Mouse (Mus musculus) erythroblast, embryonic 14.5 days (primary cell): ENCODE measurements around the gene Hspb9. TPM values are rescaled to one million over a fixed set of nuclear protein-coding genes. Genes with fewer than 3 reads are reported as not detected.

Source experiments
- H3K27me3 ChIP-seq: 2 replicates; pipeline ENCODE4 v1.6.1; 2012; ENCODE audit warnings: inconsistent platforms; ENCODE audit not compliant: control insufficient read depth
- H3K36me3 ChIP-seq: 2 replicates; pipeline ENCODE4 v1.6.1; 2012; ENCODE audit warnings: mild to moderate bottlenecking, inconsistent platforms; ENCODE audit not compliant: control insufficient read depth
- H3K4me1 ChIP-seq: 2 replicates; pipeline ENCODE4 v1.6.1; 2012; ENCODE audit warnings: inconsistent platforms; ENCODE audit not compliant: control insufficient read depth
- H3K4me3 ChIP-seq: replicated peaks from 2 replicates; pipeline ENCODE3; 2012; ENCODE audit warnings: moderate library complexity, mild to moderate bottlenecking, inconsistent platforms
- H3K9me3 ChIP-seq: 2 replicates; pipeline ENCODE4 v1.6.1; 2012; ENCODE audit warnings: low read length, inconsistent platforms, mixed read lengths; ENCODE audit not compliant: control insufficient read depth
- GATA1 ChIP-seq: IDR thresholded peaks from 2 replicates; pipeline ENCODE4 v1.6.1; 2012; ENCODE audit warnings: low read length, inconsistent platforms, mixed read lengths
- TAL1 ChIP-seq: IDR thresholded peaks from 3 replicates; pipeline ENCODE4 v1.6.1; 2012; ENCODE audit warnings: low read length, inconsistent platforms, mixed read lengths
- polyA plus RNA-seq: library from polyadenylated mRNA; stranded (reverse); fragments of >175 nt; gene quantifications from 2 replicates; pipeline ENCODE4 v1.2.3, GENCODE M21; 2012

Gene Hspb9
- polyA plus RNA-seq, 1 experiment, result not detected

DNA sequence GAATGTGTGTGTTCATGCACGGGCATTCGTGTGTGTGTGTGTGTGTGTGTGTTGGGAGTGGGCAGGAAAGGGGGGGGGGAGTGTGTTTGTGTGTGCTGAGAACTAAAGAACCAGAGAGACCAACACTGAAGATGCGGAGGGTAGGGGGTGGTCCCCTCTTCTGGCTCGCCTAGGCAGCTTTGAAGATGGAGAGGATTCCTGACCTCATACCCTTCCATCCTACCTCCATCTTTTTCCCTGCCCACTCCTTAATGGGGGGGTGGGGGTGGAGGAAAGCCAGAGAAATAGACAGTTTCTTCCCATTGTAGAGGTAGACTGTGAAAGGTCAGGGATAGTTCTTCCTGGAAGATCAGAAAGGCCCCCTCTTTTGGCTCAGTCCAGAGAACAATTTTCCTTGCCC lies 476 bp upstream of the Hspb9 start:
- Histone ChIP-seq H3K36me3 (peaks cover 76% of the 10 kb centered on the region), H3K9me3 (no peaks in the 10 kb centered on the region), H3K4me3 (peak overlapping the region; percentile 61), H3K27me3 (no peaks in the 10 kb centered on the region), H3K4me1 (peaks cover 50% of the 10 kb centered on the region)
- TF ChIP-seq TAL1 (no peak), GATA1 (no peak)

DNA sequence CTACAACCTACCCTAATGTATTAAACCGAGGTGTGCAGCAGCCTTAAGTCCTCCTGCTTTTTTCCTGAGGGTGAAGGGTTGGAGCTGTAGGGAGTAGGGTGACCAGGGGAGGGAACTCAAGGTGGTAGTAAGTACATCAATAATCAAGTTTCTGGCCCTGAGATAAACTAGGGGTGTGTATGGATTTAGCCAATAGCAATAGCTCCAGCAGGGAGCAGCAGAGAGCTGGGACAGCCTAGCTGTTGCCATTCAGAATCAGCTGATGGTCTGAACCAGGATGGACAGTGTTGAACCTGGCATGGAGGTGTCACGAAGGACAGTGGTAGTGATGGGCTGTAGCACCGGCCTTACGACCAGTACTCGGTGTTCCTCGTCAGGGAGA lies 875 bp downstream of the Hspb9 start:
- H3K27me3 ChIP-seq, result no peaks in the 10 kb centered on the region
- H3K36me3 ChIP-seq, result peaks cover 76% of the 10 kb centered on the region
- peaks cover 50% of the 10 kb centered on the region for H3K4me1 ChIP-seq
- TF ChIP-seq GATA1, result no peak
- no peak for TF ChIP-seq TAL1
- H3K9me3 ChIP-seq, result no peaks in the 10 kb centered on the region
- peak overlapping the region; percentile 61 for H3K4me3 ChIP-seq

DNA sequence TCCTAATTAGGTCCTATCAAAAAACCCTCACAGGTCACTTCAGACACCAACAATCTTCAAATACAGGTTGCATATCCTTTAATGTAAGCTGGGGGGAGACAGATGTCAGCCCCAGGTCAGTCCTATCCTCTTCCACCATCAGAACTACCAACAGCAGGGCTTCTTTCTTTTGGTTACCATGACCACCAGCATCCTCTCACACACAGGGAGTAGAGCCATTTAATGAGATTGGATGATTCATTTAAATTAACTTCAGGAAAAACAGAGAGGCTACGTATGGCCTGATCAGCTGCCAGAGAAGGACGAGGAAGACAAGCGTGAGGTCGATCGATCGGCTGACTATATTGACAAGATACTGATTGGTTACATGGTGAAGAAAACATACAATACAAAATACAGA lies 1.3 kb downstream of the Hspb9 start:
- Histone ChIP-seq H3K27me3 (no peaks in the 10 kb centered on the region), H3K4me1 (peaks cover 54% of the 10 kb centered on the region), H3K4me3 (no peak overlapping the region), H3K9me3 (no peaks in the 10 kb centered on the region), H3K36me3 (peaks cover 77% of the 10 kb centered on the region)
- TF ChIP-seq GATA1 (no peak), TAL1 (no peak)

DNA sequence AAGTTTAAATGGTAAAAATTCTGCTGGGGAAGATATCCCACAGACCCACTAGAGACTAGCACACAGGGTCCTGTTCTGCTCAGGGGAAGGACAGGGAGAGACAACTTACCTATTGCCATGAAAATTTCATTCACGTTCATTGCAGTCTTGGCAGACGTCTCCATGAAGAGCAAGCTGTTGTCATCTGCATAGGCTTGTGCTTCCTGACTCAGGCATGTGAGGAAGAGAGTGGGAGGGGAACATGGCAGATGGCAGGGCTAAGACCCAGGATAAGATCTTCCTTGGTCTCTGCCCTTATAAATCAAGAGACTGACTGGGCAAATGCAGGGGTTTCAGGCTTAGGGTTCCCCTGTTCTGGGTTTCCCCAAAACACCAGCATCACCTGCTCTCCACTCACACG lies 3.0 kb downstream of the Hspb9 start:
- H3K4me1 ChIP-seq, result peaks cover 55% of the 10 kb centered on the region
- H3K36me3 ChIP-seq, result peaks cover 88% of the 10 kb centered on the region
- no peaks in the 10 kb centered on the region for H3K27me3 ChIP-seq
- TF ChIP-seq GATA1 (no peak), TAL1 (no peak)
- H3K9me3 ChIP-seq, result no peaks in the 10 kb centered on the region
- H3K4me3 ChIP-seq, result no peak overlapping the region

DNA sequence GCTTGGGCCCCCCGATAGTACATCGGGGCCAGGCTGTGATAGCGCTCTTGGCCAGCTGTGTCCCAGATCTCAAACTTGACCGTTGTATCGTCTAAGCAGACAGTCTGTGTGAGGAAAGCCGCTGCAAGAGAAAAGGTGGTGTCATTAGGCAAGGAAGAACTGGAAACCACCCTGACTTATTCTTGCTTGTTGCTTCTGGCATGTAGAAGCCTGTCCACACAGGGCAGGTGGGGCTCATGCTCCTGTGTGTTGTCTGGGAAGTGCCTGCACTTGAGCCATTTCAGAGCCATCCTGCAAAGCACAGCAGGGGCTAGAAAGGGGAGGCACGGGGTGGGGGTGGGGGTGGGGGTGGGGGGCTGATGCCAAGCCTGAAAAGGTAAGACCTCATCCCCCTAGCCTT lies 4.8 kb downstream of the Hspb9 start:
- Histone ChIP-seq H3K4me1 (peaks cover 55% of the 10 kb centered on the region), H3K4me3 (no peak overlapping the region), H3K36me3 (peaks cover 100% of the 10 kb centered on the region), H3K9me3 (no peaks in the 10 kb centered on the region), H3K27me3 (no peaks in the 10 kb centered on the region)
- TF ChIP-seq GATA1 (no peak), TAL1 (no peak)

DNA sequence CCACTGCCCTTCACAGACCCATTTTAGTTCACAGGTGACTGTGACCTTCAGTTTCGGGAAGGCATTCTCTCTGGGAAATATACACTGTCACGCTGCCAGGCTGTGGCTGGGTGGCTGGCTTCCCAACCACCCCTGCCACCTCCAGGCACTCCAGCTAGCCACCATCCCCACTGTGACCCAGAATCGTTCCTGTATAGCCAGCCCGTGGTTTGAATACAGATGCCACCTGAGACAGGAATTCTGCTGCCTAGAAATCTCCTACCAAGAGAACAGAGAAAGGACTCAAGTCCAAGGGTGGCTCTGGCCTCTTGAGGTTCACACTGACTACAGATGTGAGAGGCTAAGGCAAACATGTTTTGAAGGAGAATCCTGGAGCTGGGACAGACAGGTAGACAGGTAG lies 5.2 kb downstream of the Hspb9 start:
- TF ChIP-seq TAL1 (no peak), GATA1 (no peak)
- Histone ChIP-seq H3K4me3 (no peak overlapping the region), H3K9me3 (no peaks in the 10 kb centered on the region), H3K27me3 (no peaks in the 10 kb centered on the region), H3K4me1 (peaks cover 53% of the 10 kb centered on the region), H3K36me3 (peaks cover 99% of the 10 kb centered on the region)

DNA sequence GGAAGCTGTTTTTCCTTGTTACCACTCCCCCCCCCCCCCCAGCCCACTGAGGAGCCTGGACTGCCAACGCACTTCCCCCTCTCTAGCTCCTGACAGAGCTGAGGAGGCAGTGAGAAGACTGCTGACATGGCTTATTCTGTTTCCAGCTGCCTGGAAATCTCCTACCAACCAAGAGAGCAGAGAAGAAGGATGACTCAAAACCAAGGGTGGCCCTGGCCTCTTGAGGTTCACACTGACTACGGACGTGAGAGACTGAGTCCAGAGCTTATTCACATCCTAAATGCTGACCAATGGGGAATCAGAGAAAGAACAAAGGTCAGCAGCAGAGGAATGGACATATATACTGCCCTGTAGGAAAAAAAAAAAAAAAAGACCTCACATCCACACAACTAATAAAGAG lies 5.7 kb downstream of the Hspb9 start:
- H3K4me1 ChIP-seq, result peaks cover 52% of the 10 kb centered on the region
- no peaks in the 10 kb centered on the region for H3K9me3 ChIP-seq
- no peak overlapping the region for H3K4me3 ChIP-seq
- H3K27me3 ChIP-seq, result no peaks in the 10 kb centered on the region
- no peak for TF ChIP-seq TAL1
- TF ChIP-seq GATA1, result no peak
- peaks cover 98% of the 10 kb centered on the region for H3K36me3 ChIP-seq

DNA sequence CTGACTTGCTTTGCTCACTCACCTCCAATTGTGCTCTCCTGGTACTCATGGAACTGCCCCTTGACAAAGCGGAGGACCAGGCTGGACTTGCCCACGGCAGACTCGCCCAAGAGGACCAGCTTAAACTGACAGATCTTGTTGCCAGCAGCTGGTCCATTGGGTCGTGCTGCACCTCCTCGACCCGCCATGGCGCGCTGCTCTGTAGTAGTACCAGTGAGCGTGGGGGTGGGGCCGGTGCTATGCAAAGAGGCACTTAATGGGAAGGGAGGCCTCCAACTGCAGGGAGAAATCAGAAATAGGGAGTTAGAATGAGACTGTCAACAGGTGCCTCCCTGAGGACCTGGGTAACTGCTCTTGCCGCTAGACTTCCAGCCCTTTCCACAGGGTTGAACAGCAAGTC lies 6.2 kb downstream of the Hspb9 start:
- Histone ChIP-seq H3K27me3 (no peaks in the 10 kb centered on the region), H3K4me3 (no peak overlapping the region), H3K9me3 (no peaks in the 10 kb centered on the region), H3K4me1 (peaks cover 53% of the 10 kb centered on the region), H3K36me3 (peaks cover 98% of the 10 kb centered on the region)
- TF ChIP-seq TAL1 (no peak), GATA1 (no peak)

DNA sequence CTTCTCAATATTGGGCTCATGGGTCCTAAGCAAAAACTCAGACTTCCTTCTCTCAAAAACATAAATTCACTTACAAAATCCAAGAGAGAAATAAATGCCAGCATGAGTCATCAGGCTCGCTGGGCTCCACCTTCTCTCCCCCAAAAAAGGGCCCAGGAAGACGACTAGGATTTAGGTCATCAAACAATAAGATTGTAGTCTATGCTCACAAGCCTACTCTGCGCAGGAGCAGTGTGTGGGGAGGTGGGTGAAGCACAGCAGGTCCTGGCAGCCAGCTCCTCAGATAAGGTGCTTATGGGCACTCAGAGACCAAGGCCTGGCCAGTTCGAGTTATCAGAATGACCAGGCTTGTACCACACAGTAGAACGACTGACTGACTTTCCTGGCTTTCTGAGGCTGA lies 6.7 kb downstream of the Hspb9 start:
- TF ChIP-seq GATA1 (no peak), TAL1 (no peak)
- H3K36me3 ChIP-seq, result peaks cover 98% of the 10 kb centered on the region
- H3K4me3 ChIP-seq, result no peak overlapping the region
- no peaks in the 10 kb centered on the region for H3K27me3 ChIP-seq
- H3K4me1 ChIP-seq, result peaks cover 54% of the 10 kb centered on the region
- no peaks in the 10 kb centered on the region for H3K9me3 ChIP-seq

DNA sequence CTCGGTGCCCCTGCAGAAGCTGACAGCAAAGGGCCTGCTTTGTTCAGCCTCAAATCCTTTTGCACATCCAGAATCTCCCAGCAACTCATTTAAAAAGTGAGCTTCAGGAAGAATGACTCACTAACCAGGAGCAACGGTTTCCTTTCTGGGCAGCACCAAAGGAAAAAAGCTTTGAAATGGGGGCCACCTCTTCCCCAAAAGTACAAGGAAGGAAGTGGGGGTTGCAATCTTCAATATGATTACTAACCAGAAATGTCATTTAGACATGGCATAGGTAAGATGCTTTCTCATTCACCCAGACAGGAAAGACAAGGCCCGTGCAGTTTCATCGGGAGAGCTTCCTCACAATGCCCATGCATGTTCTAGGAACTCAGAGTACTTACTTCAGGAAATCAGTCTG lies 7.6 kb downstream of the Hspb9 start:
- no peak overlapping the region for H3K4me3 ChIP-seq
- no peaks in the 10 kb centered on the region for H3K9me3 ChIP-seq
- TF ChIP-seq TAL1 (no peak), GATA1 (no peak)
- peaks cover 57% of the 10 kb centered on the region for H3K4me1 ChIP-seq
- peaks cover 98% of the 10 kb centered on the region for H3K36me3 ChIP-seq
- no peaks in the 10 kb centered on the region for H3K27me3 ChIP-seq
